Mouse (Mus musculus) E14TG2a.4 (cell line): ENCODE measurements at regions not wholly inside any gene's neighbourhood (a gene's known extent, or its start where the extent isn't known, plus 50 kb on each side); places are given as distances from the start of the nearest gene placed in this dataset.

Experiments used
- CTCF ChIP-seq: conservative IDR thresholded peaks from 2 replicates; pipeline ENCODE4 v1.5.1; 2014; ENCODE audit warnings: low read length
- NANOG ChIP-seq: IDR thresholded peaks from 2 replicates; pipeline ENCODE4 v1.6.1; 2014; ENCODE audit warnings: borderline replicate concordance, low read length, mixed read lengths
- POU5F1 ChIP-seq: IDR thresholded peaks from 2 replicates; pipeline ENCODE4 v1.6.1; 2014; ENCODE audit warnings: low read length, borderline replicate concordance

DNA sequence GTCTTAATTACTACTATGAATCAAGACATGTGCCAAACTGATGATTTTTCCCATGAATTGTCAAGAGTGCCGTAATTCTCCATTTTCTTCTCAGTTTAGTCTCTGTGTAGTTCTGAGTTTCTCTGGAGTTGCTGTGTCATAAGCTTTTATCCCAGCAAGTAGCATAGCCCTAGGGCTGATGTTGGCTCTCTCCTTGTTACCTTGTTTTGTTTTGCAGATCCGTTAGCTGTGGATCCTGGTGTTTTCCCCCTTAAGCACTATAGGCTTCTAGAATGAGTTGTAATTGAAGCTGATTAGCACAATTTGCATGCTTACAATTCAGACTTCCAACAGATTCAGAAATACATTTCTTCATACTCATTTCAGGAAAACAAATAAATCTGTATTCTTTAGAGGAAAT, 1915.5 kb downstream of the Efna5 start:
- no peak for TF ChIP-seq CTCF
- TF ChIP-seq POU5F1, result no peak
- TF ChIP-seq NANOG, result peak; percentile 89
